In genomic region chr16:90282620-90283265, GRCm38 (mm10) we compare ENCODE assay signal across 8 mouse cellular contexts. TPM values are rescaled to one million over a fixed set of nuclear protein-coding genes. Genes with fewer than 3 reads are reported as not detected.
A peak's percentile ranks its signal among the peaks of the same experiment; 100 is the strongest.
DNase-seq lines count a peak whose midpoint lies in the region; ATAC-seq and TF ChIP-seq lines count a peak whose summit lies in the region.

No protein-coding gene starts in this region.

- TF ChIP-seq POLR2A in ES-Bruce4 (IDR thresholded peaks at IDR 0.05; ENCODE audit: insufficient read depth, low read length): no peak

- H3K27me3 ChIP-seq in heart, embryonic 10.5 days (ENCODE audit: insufficient read depth, poor library complexity, severe bottlenecking): no peaks in the 10 kb centered on the region
- no peaks in the 10 kb centered on the region for H3K27me3 ChIP-seq in ES-Bruce4 (ENCODE audit: control insufficient read depth, insufficient read depth, low read length, poor library complexity, severe bottlenecking)
- H3K27me3 ChIP-seq in heart, postnatal 0 days (ENCODE audit: control insufficient read depth, insufficient read depth, low read length): no peaks in the 10 kb centered on the region

- peak overlapping the region; percentile 99 for H3K9ac ChIP-seq in ES-Bruce4 (ENCODE audit: low read depth, poor library complexity, severe bottlenecking)
- H3K9ac ChIP-seq in heart, postnatal 0 days (replicated peaks; ENCODE audit: low read depth, low read length): peak overlapping the region; percentile 99

- no peak for TF ChIP-seq EP300 in ES-Bruce4 (IDR thresholded peaks at IDR 0.05; ENCODE audit: insufficient read depth, low read depth, low read length)
- TF ChIP-seq EP300 in heart, postnatal 0 days (IDR thresholded peaks at IDR 0.05; ENCODE audit: low read depth): no peak

- H3K27ac ChIP-seq in heart, embryonic 10.5 days: peak overlapping the region; percentile 100
- peak overlapping the region; percentile 29 for H3K27ac ChIP-seq in ES-Bruce4 (ENCODE audit: insufficient read depth, low read length)
- H3K27ac ChIP-seq in heart, postnatal 0 days (ENCODE audit: low read depth): peak overlapping the region; percentile 98

- TF ChIP-seq CTCF in ES-Bruce4 (IDR thresholded peaks at IDR 0.05; ENCODE audit: low read depth, low read length): no peak
- TF ChIP-seq CTCF in heart, postnatal 0 days (IDR thresholded peaks at IDR 0.05; ENCODE audit: low read depth): no peak

- DNase-seq in heart, embryonic 10.5 days (ENCODE audit: low spot score): no peak
- DNase-seq in heart, postnatal 14 days: no peak
- DNase-seq in heart, postnatal 0 days (ENCODE audit: low spot score): no peak
- DNase-seq in left cerebral cortex, postnatal 10 days (ENCODE audit: extremely low spot score in 1 of 2, low spot score in 2 of 2): no peak
- no peak for DNase-seq in layer of hippocampus, postnatal 10 days (ENCODE audit: low spot score in 2 of 2)
- no peak for DNase-seq in ovary, adult 18-20 months (ENCODE audit: low spot score)

- no peak for ATAC-seq in heart, postnatal 0 days (ENCODE audit: insufficient read depth, low read depth)
- peak; percentile 40 for ATAC-seq in megakaryocyte progenitor cell, adult 5-6 weeks (replicated peaks; ENCODE audit: poor library complexity)

- peak overlapping the region; percentile 100 for H3K4me3 ChIP-seq in heart, embryonic 10.5 days
- peak overlapping the region; percentile 80 for H3K4me3 ChIP-seq in ES-Bruce4 (ENCODE audit: low read depth, low read length)
- peak overlapping the region; percentile 100 for H3K4me3 ChIP-seq in heart, postnatal 0 days (ENCODE audit: low read depth, low read length)

- H3K4me2 ChIP-seq in heart, postnatal 0 days (ENCODE audit: low read depth, low read length): peak overlapping the region; percentile 91

- 33% methylated on average over 14 of the region's 14 CpGs for WGBS in heart, embryonic 10.5 days
- 21% methylated on average over 14 of the region's 14 CpGs for WGBS in heart, postnatal 0 days

- intact Hi-C loops in heart, postnatal 14 days (cut with DNase I): loop anchor here (2.0 to 10.0 kb wide), 2 partner anchors 62 to 762 kb away; partner anchors contain the start of genes Paxbp1 and Sod1
- intact Hi-C loops in left cerebral cortex, postnatal 10 days (cut with DNase I): no loop called here

- H3K9me3 ChIP-seq in heart, embryonic 10.5 days: no peaks in the 10 kb centered on the region
- no peaks in the 10 kb centered on the region for H3K9me3 ChIP-seq in ES-Bruce4 (replicated peaks; ENCODE audit: control insufficient read depth, insufficient read depth, low read length, poor library complexity, severe bottlenecking)
- H3K9me3 ChIP-seq in heart, postnatal 0 days (replicated peaks; ENCODE audit: control insufficient read depth, low read length): no peaks in the 10 kb centered on the region

- H3K4me1 ChIP-seq in heart, embryonic 10.5 days: peaks cover 55% of the 10 kb centered on the region
- peaks cover 2% of the 10 kb centered on the region for H3K4me1 ChIP-seq in ES-Bruce4 (ENCODE audit: control insufficient read depth, insufficient read depth, low read length)
- H3K4me1 ChIP-seq in heart, postnatal 0 days (ENCODE audit: control insufficient read depth, insufficient read depth): peaks cover 49% of the 10 kb centered on the region

- 0 out of 2 replicates have a peak, but pooled peaks cover 3% of the 10 kb centered on the region for H3K36me3 ChIP-seq in heart, embryonic 10.5 days
- H3K36me3 ChIP-seq in ES-Bruce4 (ENCODE audit: control insufficient read depth, insufficient read depth, low read length, poor library complexity, severe bottlenecking): 0 out of 2 replicates have a peak, but pooled peaks cover 2% of the 10 kb centered on the region
- H3K36me3 ChIP-seq in heart, postnatal 0 days (replicated peaks; ENCODE audit: control insufficient read depth, insufficient read depth, low read length): no peaks in the 10 kb centered on the region

RNA-seq across cellular contexts. Expression of gene Scaf4, which starts 1.6 kb away (rescaled TPM):
- 22.1 and 30.4 TPM in 2 replicates for polyA plus RNA-seq in heart, embryonic 10.5 days (2016; fragmentation: Nextera tagmentation; extraction: Ambion mirVana)
- 10 to 100 TPM; 26.9 to 28.3 TPM for total RNA-seq in heart, postnatal 14 days (2021)
- 127 and 133 TPM in 2 replicates for polyA plus RNA-seq in ES-Bruce4 (2011; ENCODE audit: insufficient read depth, insufficient read length, low read depth, missing spikeins)
- total RNA-seq in heart, postnatal 0 days (2014; rRNA removed; ENCODE audit: low replicate concordance): 3.9 and 15.7 TPM in 2 replicates
- 8.7 and 9.5 TPM in 2 replicates for polyA plus RNA-seq in heart, postnatal 0 days (2015; fragmentation: Nextera tagmentation; extraction: Ambion mirVana)
- total RNA-seq in megakaryocyte progenitor cell, adult 5-6 weeks (2015): 64.0 and 67.2 TPM in 2 replicates
- 14.1 and 18.5 TPM in 2 replicates for total RNA-seq in megakaryocyte progenitor cell, adult 5-6 weeks (2017)
- total RNA-seq in left cerebral cortex, postnatal 10 days (2021): 10 to 100 TPM; 40.2 to 46.7 TPM
- total RNA-seq in layer of hippocampus, postnatal 10 days (2021): 10 to 100 TPM; 52.1 to 57.5 TPM

Comparison
In these comparisons a context has a peak if more than half of its experiments do, and no peak if none do; other contexts are left out.
1. H3K27ac ChIP-seq: peak in every context shown above with its lines; median percentile 100 in heart, embryonic 10.5 days; 98 in heart, postnatal 0 days; 29 in ES-Bruce4.